Mouse (Mus musculus) embryonic fibroblast, embryonic 13.5 days (primary cell): ENCODE results near the gene Evi5.

Experiments
- CTCF ChIP-seq: IDR thresholded peaks from 2 replicates; pipeline ENCODE4 v1.5.1; 2011; ENCODE audit warnings: mild to moderate bottlenecking, control low read depth, low read length, moderate library complexity, borderline replicate concordance; ENCODE audit not compliant: insufficient read depth
- POLR2A ChIP-seq: IDR thresholded peaks from 2 replicates; pipeline ENCODE4 v1.6.1; 2011; ENCODE audit warnings: low read depth, mild to moderate bottlenecking, control low read depth, low read length, moderate library complexity

- TF ChIP-seq POLR2A (no peak), CTCF (no peak)
Measured at GRCm38 (mm10) chr5:107698888-107699287, 176.0 kb downstream of the Evi5 start.
